Mouse (Mus musculus) NIH3T3 (cell line): ENCODE measurements at regions not wholly inside any gene's neighbourhood (a gene's known extent, or its start where the extent isn't known, plus 50 kb on each side); places are given as distances from the start of the nearest gene placed in this dataset.

Source experiments
- DNase-seq: peaks from one replicate; pipeline ENCODE4 v3.0.0-alpha.2; 2012; ENCODE audit warnings: low read depth

DNA sequence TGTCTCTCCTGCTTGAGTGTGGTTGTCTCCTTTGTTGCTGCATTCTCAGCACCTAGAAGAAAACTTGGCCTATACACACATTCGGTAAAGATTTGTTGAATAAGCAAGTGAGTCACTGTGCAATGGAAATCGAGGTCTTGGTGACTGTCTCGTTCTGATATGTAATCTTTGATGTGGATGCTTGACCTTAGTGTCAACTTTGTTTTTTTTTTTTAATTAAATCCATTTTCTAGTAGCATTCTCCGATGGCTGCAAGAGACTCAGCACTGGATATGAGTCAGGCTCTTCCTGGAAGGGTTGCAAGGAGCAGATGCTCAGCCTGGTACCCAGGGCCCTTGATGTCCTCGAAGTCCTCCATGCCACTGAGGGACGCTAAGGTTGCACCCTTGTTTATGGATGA is 50.9 kb upstream of the Ampd3 start:
- no peak for DNase-seq
